Mouse (Mus musculus) adrenal gland (tissue): ENCODE data around the gene Dock2.

Experiments used
- intact Hi-C: fragments of 180-260 bp; cut with DNase I; formaldehyde crosslinking; loops from one replicate; pipeline ENCODE4 v1.15.1; 2025

Gene Dock2

DNA sequence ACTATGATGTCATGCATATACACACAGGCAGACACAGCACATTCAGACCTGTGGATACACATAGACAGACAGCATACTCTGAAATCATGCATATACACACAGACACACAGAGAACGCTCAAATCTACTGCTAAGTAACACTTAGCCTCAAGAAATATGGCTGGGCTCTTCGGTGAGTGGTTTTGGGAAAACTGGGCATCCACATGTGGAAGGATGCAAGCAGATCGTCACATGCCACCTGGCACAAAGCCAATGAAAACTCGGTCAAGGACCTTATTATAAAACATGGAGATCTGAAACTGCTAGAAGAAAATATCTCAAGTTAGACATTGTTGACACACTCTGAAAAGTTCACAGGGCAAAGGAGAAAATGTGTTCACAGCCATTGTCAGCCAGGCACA is 255.7 kb downstream of the Dock2 start:
- intact Hi-C loops: no loop called here

DNA sequence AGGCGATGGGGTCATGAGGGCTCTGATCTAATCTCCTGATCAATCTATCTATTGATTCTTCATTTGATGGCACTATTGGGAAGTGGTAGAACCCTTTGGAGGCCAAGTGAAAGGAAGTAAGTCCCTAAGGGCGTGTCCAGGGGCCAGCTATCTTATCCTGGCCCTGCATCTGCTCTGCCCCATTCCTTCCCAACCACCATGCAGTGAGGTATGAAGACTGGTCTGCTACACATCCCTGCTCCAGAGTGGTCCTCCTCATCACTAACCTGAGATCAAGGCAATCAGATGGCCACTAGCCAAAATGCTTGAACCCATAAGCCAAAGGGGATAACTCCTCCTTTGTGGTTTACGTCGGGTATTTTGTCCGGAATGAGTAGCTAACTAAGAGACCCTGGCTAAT is 256.5 kb downstream of the Dock2 start:
- intact Hi-C loops: no loop called here

DNA sequence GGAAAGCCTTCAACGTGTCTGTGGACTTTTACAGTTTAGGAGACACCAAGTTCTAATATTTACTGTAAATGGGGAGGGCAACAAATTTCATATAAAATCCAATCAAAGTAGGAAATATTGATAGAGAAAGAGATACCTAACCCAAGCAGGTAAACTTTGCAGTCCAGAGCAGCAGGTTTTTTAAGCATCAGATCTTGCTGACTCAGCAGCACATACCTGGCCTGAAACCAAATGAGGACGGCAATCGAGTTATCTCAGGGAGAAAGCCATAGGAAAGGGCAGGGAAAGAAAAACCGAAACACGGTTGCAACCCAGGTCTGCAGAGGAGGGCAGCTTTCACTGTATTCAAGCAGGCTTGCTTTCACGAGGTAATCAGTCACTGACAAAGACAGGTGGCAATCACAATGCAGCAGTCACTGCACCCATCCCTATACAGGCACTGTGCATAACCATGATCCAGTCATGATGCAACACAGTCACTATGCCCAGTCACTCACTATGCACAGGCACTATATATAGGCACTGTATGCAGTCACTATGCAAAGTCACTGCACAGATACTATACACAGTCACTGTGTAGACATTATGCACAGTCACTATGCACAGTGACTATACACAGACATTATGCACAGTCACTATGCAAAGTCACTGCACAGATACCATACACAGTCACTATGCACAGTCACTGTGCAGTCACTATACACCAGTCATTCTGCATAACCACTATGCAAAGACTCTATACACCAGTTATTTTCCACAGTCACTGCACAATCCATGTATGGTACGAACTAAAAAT is 258.4 kb downstream of the Dock2 start:
- intact Hi-C loops: no loop called here

GRCm38 (mm10) chr11:34524586-34524985 is 259.1 kb downstream of the Dock2 start:
- intact Hi-C loops: no loop called here

- intact Hi-C loops: no loop called here
Measured at GRCm38 (mm10) chr11:34518566-34518965, 265.1 kb downstream of the Dock2 start.

DNA sequence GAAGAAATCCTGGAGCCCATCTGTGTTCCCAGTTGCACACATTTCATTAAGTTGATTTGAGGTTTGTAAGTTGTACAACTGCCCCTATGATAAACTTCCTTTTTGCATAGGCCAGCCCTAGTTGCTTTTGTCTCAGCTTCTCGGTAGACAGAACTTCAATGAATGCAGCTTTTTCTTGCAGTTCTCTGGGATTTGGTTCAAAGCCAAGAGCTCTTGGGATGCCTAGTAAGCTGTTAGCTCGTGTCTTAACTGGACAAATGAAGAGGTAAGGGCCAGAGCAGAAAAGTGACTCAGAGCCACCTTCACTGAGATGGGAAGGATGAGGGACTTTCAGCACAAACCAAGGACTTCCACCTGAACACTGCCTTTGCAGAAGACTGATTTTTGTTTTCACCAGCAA is 266.7 kb downstream of the Dock2 start:
- intact Hi-C loops: no loop called here

- intact Hi-C loops: no loop called here
Measured at GRCm38 (mm10) chr11:34515301-34515700, 268.4 kb downstream of the Dock2 start.

GRCm38 (mm10) chr11:34506390-34506789 is 277.3 kb downstream of the Dock2 start:
- intact Hi-C loops: no loop called here

DNA sequence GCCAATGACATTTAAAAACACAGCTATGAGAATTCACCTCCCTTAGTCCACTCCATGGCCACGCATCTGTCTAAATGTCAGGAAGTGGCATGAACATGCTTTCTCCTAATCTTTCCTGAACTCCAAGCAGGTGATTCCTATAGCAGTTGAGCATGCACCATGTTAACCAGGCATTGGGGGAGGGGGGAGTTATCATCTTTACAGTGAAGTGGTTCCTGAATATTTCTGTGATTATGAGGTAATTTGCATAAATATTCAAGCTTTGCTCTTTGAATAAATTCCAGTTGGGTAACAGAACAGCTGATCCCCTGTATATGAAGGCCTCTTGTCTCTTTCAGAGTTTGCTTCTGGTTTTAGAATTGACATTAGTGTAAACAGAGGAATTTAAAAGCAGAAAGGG is 284.0 kb downstream of the Dock2 start:
- intact Hi-C loops: no loop called here

DNA sequence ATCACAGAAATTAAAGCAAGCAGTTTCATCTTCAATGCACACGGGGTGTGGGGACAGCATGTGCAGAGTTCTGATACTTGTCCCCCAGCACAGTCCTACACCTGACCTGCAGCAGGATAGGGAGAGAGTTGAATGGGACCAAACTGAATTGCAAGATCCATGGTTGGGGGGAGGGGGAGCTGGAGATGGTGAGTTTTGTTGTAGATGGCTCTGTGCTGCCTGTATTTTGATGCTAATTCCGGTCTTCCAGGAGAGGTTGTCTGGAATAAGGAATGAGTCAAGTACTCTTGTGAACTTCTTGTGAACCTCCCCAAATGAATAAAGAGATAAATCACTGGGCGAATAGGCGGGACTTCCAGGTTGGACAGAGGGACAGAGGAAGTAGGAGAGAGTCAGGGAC is 289.0 kb downstream of the Dock2 start:
- intact Hi-C loops: no loop called here

- intact Hi-C loops: no loop called here
Measured at GRCm38 (mm10) chr11:34492986-34493385, 290.7 kb downstream of the Dock2 start.

DNA sequence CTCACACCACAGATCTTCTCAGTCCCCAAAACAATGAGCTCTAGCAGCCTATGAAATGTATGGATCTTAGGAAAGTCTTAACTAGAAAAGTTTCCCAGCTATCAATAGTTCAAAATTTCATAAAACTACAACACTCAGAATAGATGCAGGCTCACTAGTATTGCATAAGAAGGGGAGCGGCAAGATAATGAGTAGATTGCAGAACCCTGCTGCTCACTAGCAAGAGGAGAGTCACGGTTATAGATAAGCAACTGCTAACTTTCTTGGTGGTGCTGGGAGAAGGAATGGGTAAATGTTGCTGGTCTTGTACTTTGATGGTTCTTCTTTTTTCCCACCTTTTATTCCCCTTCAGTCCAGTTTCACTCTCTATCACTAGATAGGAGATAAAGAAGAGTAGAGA is 291.5 kb downstream of the Dock2 start:
- intact Hi-C loops: no loop called here

GRCm38 (mm10) chr11:34489548-34489947 is 294.1 kb downstream of the Dock2 start:
- intact Hi-C loops: no loop called here

- intact Hi-C loops: no loop called here
Measured at GRCm38 (mm10) chr11:34479301-34479700, 304.4 kb downstream of the Dock2 start.

DNA sequence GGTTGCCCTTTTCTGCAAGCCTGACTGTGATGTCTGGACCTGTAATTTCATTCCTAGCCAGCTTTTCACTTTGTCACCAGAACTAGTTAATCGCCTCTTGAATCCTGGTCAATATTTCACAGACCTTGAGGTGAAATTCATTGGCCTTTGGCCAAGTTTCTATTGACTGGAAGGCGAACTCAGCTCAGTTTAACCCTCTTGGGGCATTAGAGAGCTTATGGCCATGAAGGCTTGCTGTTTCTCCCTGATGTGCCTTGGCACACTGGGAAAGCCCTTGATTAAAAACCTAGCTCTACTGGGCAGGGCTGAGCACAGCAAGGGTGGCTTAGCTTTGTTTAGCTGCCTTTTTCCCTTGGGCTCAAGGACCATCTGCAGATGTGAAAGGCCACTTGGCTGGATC is 313.9 kb downstream of the Dock2 start:
- intact Hi-C loops: no loop called here

DNA sequence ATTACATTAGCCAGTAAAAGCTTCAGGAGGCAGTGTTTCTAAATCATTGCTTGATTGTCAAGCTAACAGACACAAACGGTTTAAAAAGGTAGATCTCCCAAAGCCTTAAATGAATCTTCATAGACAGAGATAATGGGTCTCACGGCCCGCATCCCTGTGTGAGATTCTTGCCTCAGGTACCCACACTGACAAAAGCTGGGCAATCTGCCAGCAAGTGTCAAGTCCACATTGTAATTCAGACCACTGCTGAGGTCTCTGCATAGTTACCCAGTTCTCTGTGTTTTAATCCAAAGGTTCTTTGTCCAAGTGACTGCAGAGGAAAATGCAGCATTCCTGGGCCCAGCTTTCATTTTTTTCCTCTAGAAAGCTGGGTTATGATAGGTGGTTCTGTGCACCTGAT is 315.1 kb downstream of the Dock2 start:
- intact Hi-C loops: no loop called here

GRCm38 (mm10) chr11:34467056-34467455 is 316.6 kb downstream of the Dock2 start:
- intact Hi-C loops: no loop called here

- intact Hi-C loops: no loop called here
Measured at GRCm38 (mm10) chr11:34449944-34450343, 333.7 kb downstream of the Dock2 start.

GRCm38 (mm10) chr11:34447891-34448290 is 335.8 kb downstream of the Dock2 start:
- intact Hi-C loops: no loop called here

DNA sequence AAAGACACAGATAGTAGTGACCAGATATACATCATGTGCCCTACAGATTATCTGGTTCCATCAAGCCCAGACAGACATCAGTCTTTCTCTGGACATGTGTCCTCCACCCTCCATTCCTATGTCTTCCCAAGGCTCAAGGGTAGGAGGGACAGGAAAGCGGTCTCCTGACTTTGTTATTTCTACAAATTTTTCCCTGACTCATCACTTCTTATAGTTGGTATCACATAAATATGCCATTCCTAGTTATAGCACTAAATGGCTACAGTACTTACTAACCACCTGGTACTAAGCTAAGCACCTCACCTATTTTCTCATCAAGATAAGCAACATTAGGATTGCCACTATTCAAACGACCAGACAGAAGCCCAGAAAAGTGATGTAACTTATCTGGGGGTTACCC is 345.3 kb downstream of the Dock2 start:
- intact Hi-C loops: no loop called here

- intact Hi-C loops: no loop called here
Measured at GRCm38 (mm10) chr11:34437446-34437845, 346.2 kb downstream of the Dock2 start.

DNA sequence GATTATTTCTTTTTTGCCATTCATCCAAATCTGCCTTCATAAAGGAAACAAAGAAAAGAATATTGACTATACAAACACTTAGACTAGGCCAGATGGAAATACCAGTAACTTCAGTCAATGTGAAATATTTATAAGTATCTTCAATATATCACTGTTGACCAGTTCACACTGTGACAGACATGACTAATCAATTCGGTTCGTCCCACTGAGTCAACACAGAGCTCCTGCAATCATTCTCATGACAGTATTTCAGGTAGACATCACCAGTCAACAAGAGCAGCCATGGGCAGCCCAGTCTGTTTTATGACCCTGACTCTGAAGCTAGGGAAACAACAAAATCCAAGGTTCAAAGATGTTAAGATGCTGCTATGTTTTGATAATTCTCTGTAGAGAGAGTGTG is 351.7 kb downstream of the Dock2 start:
- intact Hi-C loops: no loop called here

DNA sequence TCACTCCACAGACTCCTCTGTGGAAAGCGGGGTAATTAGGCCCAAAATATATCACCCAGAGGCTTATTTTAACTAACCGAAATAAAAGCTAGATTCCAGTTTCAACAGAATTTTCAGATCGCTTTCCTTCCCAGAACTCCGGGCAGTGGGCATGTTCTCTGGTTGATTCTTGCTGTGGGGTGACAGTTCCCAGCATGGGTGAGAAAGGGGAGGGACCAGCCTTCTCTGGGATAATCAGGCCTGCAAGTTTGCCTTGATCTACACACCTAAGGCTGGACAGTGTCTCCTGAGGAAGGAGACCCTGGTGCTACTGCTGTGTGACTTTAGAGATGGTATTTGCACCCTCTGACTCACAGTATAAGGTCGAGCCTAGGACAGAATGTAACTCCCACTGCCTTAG is 352.3 kb downstream of the Dock2 start:
- intact Hi-C loops: no loop called here

DNA sequence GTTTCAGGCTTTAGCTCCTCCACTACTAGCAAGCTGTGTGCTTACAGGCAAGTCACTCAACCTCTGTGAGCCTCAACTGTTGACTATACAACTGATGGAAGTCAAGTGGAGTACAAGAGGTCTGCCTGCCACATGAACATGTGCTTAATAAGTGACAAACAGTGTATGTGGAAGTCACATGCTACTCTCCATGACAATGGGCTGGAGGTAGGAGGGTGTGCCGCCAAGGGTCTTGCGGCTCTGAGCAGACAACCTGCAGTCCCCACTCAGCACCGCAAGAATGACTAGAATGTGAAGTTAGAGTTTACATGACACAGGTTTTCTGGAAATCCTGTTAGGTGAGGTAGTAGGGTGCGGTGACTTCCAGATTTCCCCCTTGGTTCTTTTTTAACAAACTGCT is 352.8 kb downstream of the Dock2 start:
- intact Hi-C loops: no loop called here
